Mouse (Mus musculus): ENCODE results near the gene Rgsl1. TPM values are rescaled to one million over a fixed set of nuclear protein-coding genes. Genes with fewer than 3 reads are reported as not detected.

Rgsl1 gene
- polyA plus RNA-seq, 1 experiment from 2014 or later = 0.19 TPM

DNA sequence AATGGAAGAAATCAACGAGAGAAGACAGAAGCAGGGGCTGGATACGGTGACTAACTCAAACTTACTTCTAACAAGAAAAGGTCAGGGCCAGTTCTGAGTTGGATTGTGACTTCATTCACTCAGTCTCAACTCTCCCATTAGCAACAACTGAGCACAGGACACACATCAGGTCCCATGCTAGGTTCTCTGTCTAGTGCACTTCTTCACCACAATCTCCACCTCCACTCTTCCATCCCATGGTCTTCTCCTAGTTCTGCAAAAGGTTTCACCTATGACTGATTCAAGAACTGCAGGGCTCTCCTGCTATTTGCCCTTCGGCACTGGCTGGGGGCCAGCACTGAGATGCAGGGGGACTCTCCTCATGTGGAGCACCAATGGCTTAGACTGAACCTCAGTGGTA is 49.7 kb downstream of the Rgsl1 start:
- ATAC-seq = no peak
- no peaks in the 10 kb centered on the region for H3K9me3 ChIP-seq (ENCODE audit: control insufficient read depth, low read length)
- WGBS = 82% methylated on average over 3 of the region's 3 CpGs

GRCm38 (mm10) chr1:153790708-153791107 is 53.2 kb downstream of the Rgsl1 start:
- WGBS = 45% methylated on average over 2 of the region's 2 CpGs
- H3K9ac ChIP-seq (ENCODE audit: low read depth, low read length) = no peak overlapping the region
- no peak overlapping the region for H3K4me2 ChIP-seq (ENCODE audit: low read length)
- no peaks in the 10 kb centered on the region for H3K36me3 ChIP-seq (ENCODE audit: control insufficient read depth, insufficient read depth, low read length)
- no peaks in the 10 kb centered on the region for H3K9me3 ChIP-seq (ENCODE audit: control insufficient read depth, low read length)
- H3K4me3 ChIP-seq (ENCODE audit: low read length) = no peak overlapping the region
- no peak overlapping the region for H3K27ac ChIP-seq (ENCODE audit: low read depth, low read length)
- H3K4me1 ChIP-seq (ENCODE audit: control insufficient read depth, insufficient read depth, low read depth, low read length) = no peaks in the 10 kb centered on the region
- no peaks in the 10 kb centered on the region for H3K27me3 ChIP-seq (replicated peaks; ENCODE audit: control insufficient read depth, insufficient read depth, low read length)
- no peak for ATAC-seq

More for the DNA sequence above, 49.7 kb downstream of the Rgsl1 start:
- no peak overlapping the region for H3K4me3 ChIP-seq (ENCODE audit: low read length)
- no peak overlapping the region for H3K27ac ChIP-seq (ENCODE audit: low read depth, low read length)
- H3K27me3 ChIP-seq (replicated peaks; ENCODE audit: control insufficient read depth, insufficient read depth, low read length) = no peaks in the 10 kb centered on the region
- H3K36me3 ChIP-seq (ENCODE audit: control insufficient read depth, insufficient read depth, low read length) = no peaks in the 10 kb centered on the region
- H3K9ac ChIP-seq (ENCODE audit: low read depth, low read length) = no peak overlapping the region
- no peaks in the 10 kb centered on the region for H3K4me1 ChIP-seq (ENCODE audit: control insufficient read depth, insufficient read depth, low read depth, low read length)
- no peak overlapping the region for H3K4me2 ChIP-seq (ENCODE audit: low read length)

DNA sequence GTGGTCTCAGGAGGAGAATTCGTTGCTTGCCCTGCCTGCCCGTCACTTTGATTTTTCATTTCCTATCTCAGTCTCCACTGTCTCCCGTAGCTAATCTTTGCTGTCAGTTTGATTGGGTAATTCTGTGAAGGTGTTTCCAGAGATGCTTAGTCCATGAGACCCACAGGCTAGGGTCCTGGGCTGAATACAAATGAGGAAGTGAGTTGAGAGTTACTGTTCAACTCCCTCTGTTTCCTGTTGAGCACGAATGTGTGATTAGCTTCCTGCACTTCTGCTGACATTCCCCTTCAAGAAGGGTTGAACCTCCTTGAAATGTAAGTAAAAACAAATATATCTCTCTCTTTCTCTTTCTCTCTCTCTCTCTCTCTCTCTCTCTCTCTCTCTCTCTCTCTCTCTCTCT is 58.3 kb downstream of the Rgsl1 start:
- no peak overlapping the region for H3K4me2 ChIP-seq (ENCODE audit: low read length)
- ATAC-seq = no peak
- no peaks in the 10 kb centered on the region for H3K36me3 ChIP-seq (ENCODE audit: control insufficient read depth, insufficient read depth, low read length)
- H3K27ac ChIP-seq (ENCODE audit: low read depth, low read length) = no peak overlapping the region
- H3K4me1 ChIP-seq (ENCODE audit: control insufficient read depth, insufficient read depth, low read depth, low read length) = no peaks in the 10 kb centered on the region
- H3K4me3 ChIP-seq (ENCODE audit: low read length) = no peak overlapping the region
- 71% methylated on average over 4 of the region's 4 CpGs for WGBS
- H3K9ac ChIP-seq (ENCODE audit: low read depth, low read length) = no peak overlapping the region
- H3K9me3 ChIP-seq (ENCODE audit: control insufficient read depth, low read length) = no peaks in the 10 kb centered on the region
- no peaks in the 10 kb centered on the region for H3K27me3 ChIP-seq (replicated peaks; ENCODE audit: control insufficient read depth, insufficient read depth, low read length)

- Histone ChIP-seq H3K27me3 (replicated peaks; ENCODE audit: control insufficient read depth, insufficient read depth, low read length) (no peaks in the 10 kb centered on the region), H3K4me3 (ENCODE audit: low read length) (no peak overlapping the region), H3K9me3 (ENCODE audit: control insufficient read depth, low read length) (no peaks in the 10 kb centered on the region), H3K36me3 (ENCODE audit: control insufficient read depth, insufficient read depth, low read length) (no peaks in the 10 kb centered on the region), H3K9ac (ENCODE audit: low read depth, low read length) (no peak overlapping the region), H3K27ac (ENCODE audit: low read depth, low read length) (no peak overlapping the region), H3K4me2 (ENCODE audit: low read length) (no peak overlapping the region), H3K4me1 (ENCODE audit: control insufficient read depth, insufficient read depth, low read depth, low read length) (no peaks in the 10 kb centered on the region)
- 24% methylated on average over 1 of the region's 1 CpGs for WGBS
- no peak for ATAC-seq
Observed at GRCm38 (mm10) chr1:153783339-153783738, 60.6 kb downstream of the Rgsl1 start.

- no peak overlapping the region for H3K9ac ChIP-seq (ENCODE audit: low read depth, low read length)
- H3K9me3 ChIP-seq (ENCODE audit: control insufficient read depth, low read length) = no peaks in the 10 kb centered on the region
- no peak overlapping the region for H3K27ac ChIP-seq (ENCODE audit: low read depth, low read length)
- 94% methylated on average over 10 of the region's 10 CpGs for WGBS
- no peaks in the 10 kb centered on the region for H3K27me3 ChIP-seq (replicated peaks; ENCODE audit: control insufficient read depth, insufficient read depth, low read length)
- ATAC-seq = no peak
- no peak overlapping the region for H3K4me3 ChIP-seq (ENCODE audit: low read length)
- H3K4me2 ChIP-seq (ENCODE audit: low read length) = no peak overlapping the region
- no peaks in the 10 kb centered on the region for H3K4me1 ChIP-seq (ENCODE audit: control insufficient read depth, insufficient read depth, low read depth, low read length)
- H3K36me3 ChIP-seq (ENCODE audit: control insufficient read depth, insufficient read depth, low read length) = no peaks in the 10 kb centered on the region
Observed at GRCm38 (mm10) chr1:153778205-153778604, 65.7 kb downstream of the Rgsl1 start.

- no peaks in the 10 kb centered on the region for H3K36me3 ChIP-seq (ENCODE audit: control insufficient read depth, insufficient read depth, low read length)
- no peaks in the 10 kb centered on the region for H3K9me3 ChIP-seq (ENCODE audit: control insufficient read depth, low read length)
- H3K4me3 ChIP-seq (ENCODE audit: low read length) = no peak overlapping the region
- no peak overlapping the region for H3K4me2 ChIP-seq (ENCODE audit: low read length)
- H3K4me1 ChIP-seq (ENCODE audit: control insufficient read depth, insufficient read depth, low read depth, low read length) = no peaks in the 10 kb centered on the region
- H3K27ac ChIP-seq (ENCODE audit: low read depth, low read length) = no peak overlapping the region
- no peak overlapping the region for H3K9ac ChIP-seq (ENCODE audit: low read depth, low read length)
- no peaks in the 10 kb centered on the region for H3K27me3 ChIP-seq (replicated peaks; ENCODE audit: control insufficient read depth, insufficient read depth, low read length)
- 84% methylated on average over 7 of the region's 7 CpGs for WGBS
- ATAC-seq = no peak
Observed at GRCm38 (mm10) chr1:153776257-153776656, 67.7 kb downstream of the Rgsl1 start.

DNA sequence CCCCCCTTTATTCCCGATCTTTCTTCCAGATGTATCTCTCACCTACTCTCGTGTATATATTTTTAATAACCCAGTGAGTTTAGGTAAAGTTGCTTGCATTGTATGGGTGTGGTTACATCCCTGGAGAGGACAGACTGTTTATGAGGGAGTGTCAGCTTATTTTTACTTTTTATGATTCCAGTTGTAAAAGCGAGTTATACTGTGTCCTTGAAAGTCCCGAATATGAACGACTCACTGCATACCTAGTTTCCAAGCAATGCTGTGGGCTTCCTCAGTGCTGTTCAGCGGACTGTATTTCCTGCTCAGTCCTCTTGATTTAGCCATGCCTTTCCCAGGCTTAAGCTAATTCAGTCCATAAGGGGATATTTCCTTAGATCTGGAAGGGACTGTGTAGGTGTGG is 68.8 kb downstream of the Rgsl1 start:
- ATAC-seq = no peak
- Histone ChIP-seq H3K36me3 (ENCODE audit: control insufficient read depth, insufficient read depth, low read length) (no peaks in the 10 kb centered on the region), H3K4me2 (ENCODE audit: low read length) (no peak overlapping the region), H3K9ac (ENCODE audit: low read depth, low read length) (no peak overlapping the region), H3K27ac (ENCODE audit: low read depth, low read length) (no peak overlapping the region), H3K27me3 (replicated peaks; ENCODE audit: control insufficient read depth, insufficient read depth, low read length) (no peaks in the 10 kb centered on the region), H3K4me1 (ENCODE audit: control insufficient read depth, insufficient read depth, low read depth, low read length) (no peaks in the 10 kb centered on the region), H3K9me3 (ENCODE audit: control insufficient read depth, low read length) (no peaks in the 10 kb centered on the region), H3K4me3 (ENCODE audit: low read length) (no peak overlapping the region)
- 94% methylated on average over 6 of the region's 6 CpGs for WGBS

- WGBS = 93% methylated on average over 1 of the region's 1 CpGs
- Histone ChIP-seq H3K36me3 (ENCODE audit: control insufficient read depth, insufficient read depth, low read length) (no peaks in the 10 kb centered on the region), H3K9ac (ENCODE audit: low read depth, low read length) (no peak overlapping the region), H3K4me1 (ENCODE audit: control insufficient read depth, insufficient read depth, low read depth, low read length) (no peaks in the 10 kb centered on the region), H3K9me3 (ENCODE audit: control insufficient read depth, low read length) (no peaks in the 10 kb centered on the region), H3K27me3 (replicated peaks; ENCODE audit: control insufficient read depth, insufficient read depth, low read length) (no peaks in the 10 kb centered on the region), H3K27ac (ENCODE audit: low read depth, low read length) (no peak overlapping the region), H3K4me2 (ENCODE audit: low read length) (no peak overlapping the region), H3K4me3 (ENCODE audit: low read length) (no peak overlapping the region)
- no peak for ATAC-seq
Observed at GRCm38 (mm10) chr1:153770776-153771167, 73.2 kb downstream of the Rgsl1 start.

DNA sequence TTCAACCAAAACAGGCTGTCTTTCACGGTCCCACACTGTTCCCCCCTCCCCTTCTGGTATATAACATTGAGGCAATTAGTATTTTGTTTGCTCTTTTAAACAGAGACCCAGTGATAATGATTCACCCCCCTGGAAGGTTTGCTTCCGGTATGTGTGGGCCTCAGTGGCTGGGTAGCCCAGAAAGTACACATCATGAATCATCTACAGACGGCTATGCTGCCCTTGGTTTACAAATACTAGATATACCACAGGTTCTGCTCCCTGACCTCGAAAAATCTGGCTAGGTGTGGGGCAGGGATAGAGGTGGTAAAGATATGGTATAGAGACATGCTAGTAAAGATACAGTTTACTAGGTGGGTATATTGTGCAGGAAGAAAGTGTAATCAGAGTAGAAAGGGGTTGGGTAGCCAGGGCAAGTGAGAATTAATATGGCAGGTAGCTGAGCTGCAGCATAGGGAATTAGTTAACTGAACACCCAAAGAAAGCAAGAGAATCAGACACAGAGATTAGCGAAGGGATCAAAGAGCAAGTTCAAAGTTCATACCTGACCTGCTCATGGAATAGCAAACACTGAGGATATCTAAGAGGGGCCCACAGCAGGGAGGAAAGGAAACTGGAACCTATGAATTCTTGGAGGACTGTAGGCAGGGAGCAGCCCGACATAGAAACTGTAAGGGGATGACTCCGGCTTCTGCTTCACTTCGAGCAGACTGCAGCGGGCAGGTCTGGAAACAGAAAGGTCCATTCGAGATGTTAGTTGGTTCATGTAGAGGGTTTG is 73.8 kb downstream of the Rgsl1 start:
- Histone ChIP-seq H3K27me3 (replicated peaks; ENCODE audit: control insufficient read depth, insufficient read depth, low read length) (no peaks in the 10 kb centered on the region), H3K9me3 (ENCODE audit: control insufficient read depth, low read length) (no peaks in the 10 kb centered on the region), H3K4me3 (ENCODE audit: low read length) (no peak overlapping the region), H3K36me3 (ENCODE audit: control insufficient read depth, insufficient read depth, low read length) (no peaks in the 10 kb centered on the region), H3K9ac (ENCODE audit: low read depth, low read length) (no peak overlapping the region), H3K4me2 (ENCODE audit: low read length) (no peak overlapping the region), H3K4me1 (ENCODE audit: control insufficient read depth, insufficient read depth, low read depth, low read length) (no peaks in the 10 kb centered on the region), H3K27ac (ENCODE audit: low read depth, low read length) (no peak overlapping the region)
- WGBS = 92% methylated on average over 10 of the region's 10 CpGs
- ATAC-seq = no peak
